Mouse (Mus musculus): ENCODE data around the gene Prkcb.

Prkcb gene

DNA sequence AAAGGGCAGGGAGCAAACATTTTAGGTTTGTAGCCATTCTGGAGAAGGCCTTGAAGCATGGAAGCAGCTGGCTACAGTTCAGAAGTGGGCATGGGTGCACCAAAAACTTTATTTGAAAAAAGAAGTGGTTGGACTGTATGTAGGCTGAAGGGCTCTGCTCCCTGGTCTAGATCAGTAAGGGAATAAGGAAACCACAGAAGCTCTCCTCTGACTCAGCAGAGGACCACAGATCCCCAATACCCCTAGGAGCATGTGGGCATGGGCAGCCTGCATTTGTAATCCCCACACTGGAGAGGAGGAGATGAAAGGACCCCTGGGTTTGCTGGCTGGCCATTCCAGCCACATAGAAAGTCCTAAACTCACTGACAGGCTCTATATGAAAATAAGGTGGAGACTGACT lies 88.3 kb downstream of the Prkcb start:
- no peak for DNase-seq

DNA sequence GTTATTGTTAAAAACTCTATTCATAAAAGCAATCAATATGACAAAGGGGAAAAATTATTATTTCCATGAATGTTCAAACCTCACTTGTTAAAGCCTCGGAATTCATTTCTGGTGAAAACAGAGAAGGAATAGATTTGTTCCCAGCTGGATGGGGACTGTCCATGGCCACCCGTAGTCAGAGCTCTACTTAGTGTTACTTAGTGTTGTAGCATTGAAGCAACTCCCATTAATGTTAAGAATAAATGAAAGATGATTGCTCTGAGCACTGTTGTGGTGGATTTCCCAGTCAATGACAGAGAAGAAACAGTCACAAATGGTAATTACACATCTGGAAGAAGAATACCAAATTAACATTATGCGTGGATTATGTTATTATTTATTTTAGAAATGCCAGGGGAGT lies 89.4 kb downstream of the Prkcb start:
- no peak for DNase-seq

DNA sequence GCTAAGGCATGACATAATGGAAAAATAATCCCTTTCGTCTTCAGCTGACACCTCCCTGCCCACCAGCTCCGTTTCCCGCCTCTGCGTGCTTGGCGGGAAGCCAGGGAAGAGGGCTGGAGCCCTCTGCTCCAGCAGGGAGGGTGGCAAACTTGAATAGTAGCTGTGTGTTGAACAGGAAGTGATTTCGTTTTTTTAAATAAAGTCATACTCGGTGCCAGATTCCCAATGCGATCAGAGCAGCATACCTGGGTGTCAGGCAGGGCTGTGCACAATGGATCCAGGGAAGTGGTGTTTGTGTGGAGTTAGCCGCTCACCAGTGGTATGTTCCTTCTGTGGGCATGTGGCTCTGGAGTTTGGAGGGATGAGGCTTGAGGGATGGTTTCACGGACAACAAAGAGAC lies 89.9 kb downstream of the Prkcb start:
- peak; percentile 62 for DNase-seq

DNA sequence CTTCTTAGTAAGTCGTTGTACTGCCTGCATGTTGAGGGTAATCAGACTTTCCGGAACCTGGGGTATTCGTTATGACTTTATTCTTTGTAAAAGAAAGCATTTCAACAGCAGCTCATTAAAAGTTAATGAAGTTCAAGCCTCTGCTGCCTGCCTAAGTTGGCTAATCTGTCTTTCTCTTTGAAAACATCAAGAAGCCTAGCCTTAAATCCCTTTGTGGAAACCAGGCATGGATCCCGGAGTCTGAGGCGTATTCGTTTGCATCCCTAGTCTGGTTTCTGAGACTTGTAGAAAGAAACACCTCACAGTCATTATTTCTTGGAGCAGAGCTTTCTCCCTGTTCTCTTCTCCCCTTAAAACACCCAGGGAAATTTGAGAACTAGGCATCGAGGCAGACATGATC lies 90.7 kb downstream of the Prkcb start:
- no peak for DNase-seq

- no peak for DNase-seq
Observed at GRCm38 (mm10) chr7:122380336-122381130, 92.0 kb downstream of the Prkcb start.

DNA sequence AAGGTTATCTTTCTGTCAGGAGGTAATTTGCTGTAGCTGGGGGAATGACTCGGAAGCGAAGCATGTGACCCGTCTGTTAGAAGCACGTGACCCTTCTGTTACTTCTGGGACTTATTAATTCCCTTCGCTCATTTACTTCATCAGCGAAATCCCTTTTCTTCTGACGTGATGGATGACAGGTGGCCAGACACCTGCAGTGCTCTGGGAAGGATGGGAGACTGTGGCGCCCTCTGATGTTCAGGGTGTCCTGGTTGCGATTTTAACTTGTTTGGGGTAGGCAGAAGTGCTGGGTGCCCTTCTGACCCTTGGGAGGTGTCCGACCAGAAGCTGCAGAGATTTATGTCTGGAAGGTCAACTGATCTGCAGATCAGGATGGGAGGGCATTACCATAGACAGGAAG lies 93.0 kb downstream of the Prkcb start:
- no peak for DNase-seq

GRCm38 (mm10) chr7:122383260-122383659 lies 94.7 kb downstream of the Prkcb start:
- no peak for DNase-seq

- no peak for DNase-seq
Observed at GRCm38 (mm10) chr7:122384891-122385290, 96.3 kb downstream of the Prkcb start.

DNA sequence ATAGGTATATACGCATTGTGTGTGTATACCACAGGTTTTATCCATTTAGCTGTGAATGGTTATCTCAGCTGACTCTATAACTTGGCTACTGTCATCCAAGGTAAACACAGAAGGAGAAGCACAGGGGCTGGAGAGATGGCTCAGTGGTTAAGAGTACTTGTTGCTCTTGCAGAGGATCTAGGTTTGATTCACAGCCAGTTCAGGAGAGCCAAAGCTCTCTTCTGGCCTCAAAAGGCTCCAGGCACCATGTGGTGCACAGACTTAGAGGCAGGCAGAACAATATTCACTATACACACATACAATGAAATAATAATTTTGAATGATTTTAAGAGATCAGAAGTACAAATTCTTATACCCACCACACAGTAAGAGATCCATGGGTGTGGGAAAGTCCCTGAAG lies 98.0 kb downstream of the Prkcb start:
- no peak for DNase-seq

- no peak for DNase-seq
Observed at GRCm38 (mm10) chr7:122387896-122388295, 99.3 kb downstream of the Prkcb start.

DNA sequence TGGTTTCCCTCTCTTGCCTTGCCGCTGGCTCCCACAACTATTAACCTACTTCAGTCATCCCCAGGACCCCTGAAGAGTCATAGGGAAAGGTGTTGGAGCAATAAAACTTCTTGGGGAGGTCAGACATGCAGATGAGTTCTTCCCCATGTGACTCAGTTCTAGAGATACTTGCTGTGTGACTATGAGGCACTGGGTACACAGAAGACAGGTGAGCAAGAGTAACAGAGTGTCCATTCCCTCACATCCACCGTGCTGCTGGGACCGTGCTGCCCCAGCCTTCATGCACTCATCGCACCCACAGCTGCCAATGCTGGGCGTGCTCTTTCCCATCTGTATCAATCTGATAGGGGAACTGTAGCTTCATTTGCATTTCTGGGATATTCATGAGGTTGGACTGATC lies 100.3 kb downstream of the Prkcb start:
- no peak for DNase-seq

DNA sequence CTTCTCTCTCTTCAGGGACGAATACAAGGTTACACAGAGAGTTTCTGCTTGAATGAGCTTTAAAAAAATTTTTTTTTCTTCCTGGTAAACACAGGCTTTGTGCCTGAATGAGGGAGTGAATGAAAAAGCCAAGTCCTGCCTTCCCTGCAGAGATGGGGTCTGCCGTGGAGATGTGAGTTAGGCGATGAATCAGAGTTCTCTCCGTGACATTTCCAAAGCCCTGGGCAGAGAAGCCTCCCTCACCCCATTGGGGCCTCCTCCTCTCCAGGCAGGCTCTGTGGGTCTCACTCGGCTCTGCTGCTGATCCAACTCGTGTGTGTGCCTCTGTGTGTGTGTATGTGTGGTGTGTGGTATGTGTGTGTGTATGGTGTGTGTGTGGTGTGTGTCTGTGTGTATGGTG lies 101.1 kb downstream of the Prkcb start:
- no peak for DNase-seq

- DNase-seq, result no peak
Observed at GRCm38 (mm10) chr7:122390200-122390599, 101.6 kb downstream of the Prkcb start.

DNA sequence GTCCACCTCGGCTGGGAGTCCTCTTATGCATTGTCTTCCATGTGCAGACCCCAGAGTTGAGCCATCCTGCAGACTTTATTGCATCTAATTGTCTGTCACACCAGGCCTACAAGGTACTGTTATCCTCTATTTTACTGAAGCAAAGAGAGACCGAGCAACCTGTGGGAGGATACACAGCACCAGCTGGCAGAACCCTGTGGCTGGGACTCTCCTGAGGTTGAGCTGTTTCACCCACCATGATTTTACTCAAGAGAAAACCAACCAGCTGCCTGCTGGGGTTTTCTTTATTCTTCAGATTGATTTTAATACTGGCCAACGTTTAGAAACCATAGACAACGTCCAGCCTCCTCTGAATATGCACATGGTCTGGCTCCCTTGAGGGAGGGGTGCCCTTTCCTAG lies 102.1 kb downstream of the Prkcb start:
- no peak for DNase-seq

- DNase-seq, result no peak
Observed at GRCm38 (mm10) chr7:122391382-122391781, 102.8 kb downstream of the Prkcb start.

DNA sequence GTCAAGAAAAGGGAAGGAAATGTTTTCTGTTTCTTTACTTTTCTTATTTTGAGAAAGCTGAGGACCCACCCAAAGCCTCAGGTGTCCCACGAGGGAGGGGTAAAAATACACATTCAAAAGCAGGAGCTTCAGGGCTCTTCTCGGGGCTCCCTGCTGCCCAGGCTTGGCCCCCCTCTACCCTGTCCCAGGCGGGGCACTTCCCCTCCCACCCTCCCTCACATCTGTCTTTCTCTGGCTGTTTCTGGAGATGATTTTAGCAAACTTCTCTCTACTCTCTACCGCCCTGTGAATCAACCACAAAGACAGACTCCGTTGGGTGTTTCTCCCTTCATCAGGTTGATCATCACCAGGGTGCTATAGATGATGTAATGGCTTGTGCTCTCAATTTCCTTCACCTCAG lies 105.4 kb downstream of the Prkcb start:
- DNase-seq, result no peak

DNA sequence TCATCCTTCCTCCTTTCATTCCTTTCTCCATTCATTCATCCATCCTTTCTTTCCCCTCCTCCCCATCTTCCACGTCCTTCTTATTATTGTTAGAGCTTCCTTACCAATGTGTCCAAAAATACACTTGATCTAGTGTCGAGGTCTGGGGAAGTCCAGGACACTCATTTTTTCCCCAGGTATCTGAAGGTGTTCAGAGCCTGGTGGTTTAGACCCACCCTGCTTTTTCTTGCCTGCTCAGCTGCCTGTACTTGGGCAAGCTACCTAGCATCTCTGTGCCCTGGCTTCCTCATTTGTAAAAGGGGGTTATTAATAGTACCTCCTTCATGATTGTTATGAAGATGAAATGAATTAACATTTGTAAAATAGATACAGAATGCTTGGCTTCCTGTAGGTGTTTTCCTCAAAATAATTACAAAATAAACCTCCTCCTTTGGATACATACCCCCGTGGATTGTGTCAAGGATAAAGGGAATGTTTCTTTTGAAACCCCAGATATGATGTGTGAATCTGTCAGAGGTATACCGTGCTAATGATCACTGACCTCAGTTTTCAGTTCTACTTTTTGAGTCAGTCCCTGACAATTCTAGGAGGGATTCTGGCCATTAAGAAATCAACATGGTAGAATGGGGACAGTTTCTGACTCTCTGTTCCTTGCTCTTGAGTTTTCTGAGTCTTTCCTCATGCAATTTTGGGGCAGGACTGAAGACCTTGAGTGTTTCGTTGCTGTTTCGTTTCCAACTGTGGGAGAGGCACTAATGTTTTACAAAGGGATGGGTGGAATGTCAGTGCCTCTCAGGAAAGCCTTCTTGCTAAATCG lies 106.8 kb downstream of the Prkcb start:
- no peak for DNase-seq

DNA sequence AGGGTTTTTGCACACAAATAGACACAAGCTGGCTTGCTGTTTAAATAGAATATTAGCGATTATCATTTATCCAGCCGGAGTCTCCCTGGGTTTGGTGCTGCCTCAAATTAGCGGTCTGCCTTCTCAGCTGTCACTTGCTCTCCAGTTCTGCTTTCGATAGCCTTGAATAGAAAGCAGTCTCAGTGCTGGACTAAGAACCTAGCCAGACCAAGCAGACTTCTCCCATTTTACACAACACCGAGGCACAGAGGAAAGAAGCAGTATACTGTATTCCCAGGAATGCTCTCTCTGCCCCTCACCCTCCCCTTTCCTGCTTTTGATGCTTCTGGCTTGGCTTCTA lies 107.4 kb downstream of the Prkcb start:
- no peak for DNase-seq

- DNase-seq, result no peak
Observed at GRCm38 (mm10) chr7:122397699-122398098, 109.1 kb downstream of the Prkcb start.

DNA sequence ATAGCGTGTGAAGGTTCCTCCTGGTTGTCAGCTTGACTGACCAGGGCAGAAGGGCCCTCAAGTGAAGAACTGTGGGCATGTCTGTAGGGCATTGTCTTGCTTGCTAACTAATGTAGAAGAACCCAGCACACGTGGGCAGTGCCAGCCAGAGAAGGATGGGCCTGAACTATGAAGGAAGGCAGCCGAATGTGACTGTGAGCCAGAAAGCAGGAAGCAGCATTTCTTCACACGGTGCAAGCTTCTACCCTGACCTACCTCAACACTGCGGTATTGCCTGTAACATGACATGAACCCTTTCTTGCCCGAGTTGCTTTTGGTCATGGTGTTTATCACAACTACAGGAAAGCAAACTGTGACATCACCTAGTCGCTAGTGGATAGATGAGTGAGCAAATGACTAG lies 113.5 kb downstream of the Prkcb start:
- no peak for DNase-seq

GRCm38 (mm10) chr7:122403343-122403742 lies 114.8 kb downstream of the Prkcb start:
- DNase-seq, result no peak

GRCm38 (mm10) chr7:122404571-122405393 lies 116.2 kb downstream of the Prkcb start:
- peak; percentile 71 for DNase-seq

GRCm38 (mm10) chr7:122406625-122407024 lies 118.1 kb downstream of the Prkcb start:
- DNase-seq, result no peak

- DNase-seq, result no peak
Observed at GRCm38 (mm10) chr7:122409945-122410344, 121.4 kb downstream of the Prkcb start.
